Mouse (Mus musculus): ENCODE data around the gene Tcp11.

- no peak for TF ChIP-seq POLR2A (IDR thresholded peaks at IDR 0.05; ENCODE audit: low read depth, low read length)
- TF ChIP-seq CTCF (IDR thresholded peaks at IDR 0.05; ENCODE audit: extremely low read depth, insufficient read depth, insufficient read length, insufficient replicate concordance): no peak
These were observed 49.4 kb upstream of the Tcp11 start for GRCm38 (mm10) chr17:28129796-28130195.

Data from spleen, adult 2 months (tissue).